19 mouse cellular contexts compared by ENCODE assay signal in the genomic region with DNA sequence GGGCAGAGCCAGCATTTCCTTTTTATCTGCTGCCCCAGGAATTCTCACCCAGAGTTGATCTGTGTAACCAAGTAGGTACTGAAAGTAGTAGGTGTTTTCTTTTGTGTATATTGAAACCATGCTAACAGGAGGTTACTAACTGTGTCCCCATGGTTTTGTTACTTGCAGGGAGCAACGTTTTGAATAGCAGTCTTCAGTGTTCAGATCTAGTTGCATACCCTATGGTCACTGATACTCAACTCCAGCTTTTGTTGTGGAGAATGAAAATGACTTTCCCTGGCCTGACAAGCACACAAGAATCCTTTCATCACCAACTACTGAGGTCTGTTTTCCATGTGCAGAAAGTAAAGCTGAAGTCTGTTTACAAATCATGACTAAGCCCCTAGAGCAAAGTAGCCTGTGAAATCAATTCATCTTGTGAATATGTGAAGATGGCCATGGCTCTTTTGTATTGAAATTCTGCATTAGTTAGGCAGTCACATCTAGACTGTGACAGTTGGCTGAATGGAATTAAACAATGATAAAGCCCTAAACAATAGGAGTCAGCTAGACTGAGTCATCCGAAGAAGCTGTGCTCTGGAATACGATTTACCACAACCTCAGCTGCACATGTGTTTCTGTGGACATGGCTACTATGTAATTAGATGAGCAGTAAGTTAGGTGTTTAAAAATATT.
DNase-seq lines count a peak whose midpoint lies in the region; ATAC-seq lines count a peak whose summit lies in the region.
"Had no signal": no experiment of that assay in that cellular context is flagged by ENCODE, and none has a peak within 500 bp of the region (broad histone marks: within the 10 kb centered on the region; RNA-seq: fewer than 3 reads in every experiment).

No protein-coding gene starts in this region.

- peak; percentile 6 for DNase-seq in R1 (ENCODE audit: low read depth, low spot score)
- DNase-seq in embryo, embryonic 10 days (ENCODE audit: low spot score): peak; percentile 32
- DNase-seq in frontal cortex, postnatal 25 days (ENCODE audit: low spot score in 2 of 2): no peak
- no peak for DNase-seq in lung, postnatal 25 days (ENCODE audit: low spot score)
- DNase-seq: adrenal gland, postnatal 10 days; cerebellum, adult 8-10 months; gastrocnemius, adult 2 months; heart, adult 2 months; heart, postnatal 10 days; thymus, adult 2 months had no signal

- H3K9me3 ChIP-seq in hindbrain, embryonic 12.5 days (replicated peaks): no peaks in the 10 kb centered on the region
- no peaks in the 10 kb centered on the region for H3K9me3 ChIP-seq in midbrain, embryonic 15.5 days
- H3K9me3 ChIP-seq: kidney, embryonic 15.5 days; limb, embryonic 12.5 days; liver, embryonic 15.5 days had no signal

- WGBS in hindbrain, embryonic 12.5 days: 16% methylated on average over 3 of the region's 3 CpGs
- 10% methylated on average over 3 of the region's 3 CpGs for WGBS in midbrain, embryonic 15.5 days

- no peaks in the 10 kb centered on the region for H3K36me3 ChIP-seq in hindbrain, embryonic 12.5 days
- no peaks in the 10 kb centered on the region for H3K36me3 ChIP-seq in midbrain, embryonic 15.5 days (replicated peaks)
- H3K36me3 ChIP-seq: kidney, embryonic 15.5 days; limb, embryonic 12.5 days; liver, embryonic 15.5 days had no signal

- peak; percentile 84 for ATAC-seq in hindbrain, embryonic 12.5 days (ENCODE audit: low FRiP score)
- ATAC-seq in midbrain, embryonic 15.5 days (replicated peaks): peak; percentile 80
- no peak for ATAC-seq in megakaryocyte, adult 5-6 weeks (ENCODE audit: poor library complexity, severe bottlenecking)
- ATAC-seq: inflammation-experienced regulatory T-cells, adult 6 months had no signal

- no peak overlapping the region for H3K4me2 ChIP-seq in hindbrain, embryonic 12.5 days (replicated peaks)
- no peak overlapping the region for H3K4me2 ChIP-seq in midbrain, embryonic 15.5 days
- H3K4me2 ChIP-seq: kidney, embryonic 15.5 days; limb, embryonic 12.5 days; liver, embryonic 15.5 days had no signal

- peaks cover 8% of the 10 kb centered on the region for H3K4me1 ChIP-seq in hindbrain, embryonic 12.5 days
- peaks cover 7% of the 10 kb centered on the region; the same call in 1 of the 2 replicates for H3K4me1 ChIP-seq in midbrain, embryonic 15.5 days
- H3K4me1 ChIP-seq: kidney, embryonic 15.5 days; limb, embryonic 12.5 days; liver, embryonic 15.5 days had no signal

- peak overlapping the region; percentile 68 for H3K27ac ChIP-seq in hindbrain, embryonic 12.5 days
- H3K27ac ChIP-seq in midbrain, embryonic 15.5 days: no peak overlapping the region
- H3K27ac ChIP-seq: gastrocnemius, adult 2 months; heart, adult 2 months; kidney, embryonic 15.5 days; limb, embryonic 12.5 days; liver, embryonic 15.5 days; macrophage had no signal

- H3K9ac ChIP-seq in hindbrain, embryonic 12.5 days: no peak overlapping the region
- no peak overlapping the region for H3K9ac ChIP-seq in midbrain, embryonic 15.5 days
- H3K9ac ChIP-seq: kidney, embryonic 15.5 days; limb, embryonic 12.5 days; liver, embryonic 15.5 days had no signal

- H3K4me3 ChIP-seq in hindbrain, embryonic 12.5 days: no peak overlapping the region
- no peak overlapping the region for H3K4me3 ChIP-seq in midbrain, embryonic 15.5 days
- H3K4me3 ChIP-seq: erythroblast, embryonic 14.5 days; gastrocnemius, adult 2 months; heart, adult 2 months; kidney, embryonic 15.5 days; limb, embryonic 12.5 days; liver, embryonic 15.5 days had no signal

- H3K27me3 ChIP-seq in hindbrain, embryonic 12.5 days: no peaks in the 10 kb centered on the region
- no peaks in the 10 kb centered on the region for H3K27me3 ChIP-seq in midbrain, embryonic 15.5 days (replicated peaks)
- H3K27me3 ChIP-seq: kidney, embryonic 15.5 days; limb, embryonic 12.5 days; liver, embryonic 15.5 days had no signal

Comparison
In these comparisons a context has a peak if more than half of its experiments do, and no peak if none do; other contexts are left out.
1. DNase-seq: peak in R1 (single experiment) and embryo, embryonic 10 days (single experiment); none in frontal cortex, postnatal 25 days (0 of 2) and lung, postnatal 25 days (single experiment).